Mouse (Mus musculus): ENCODE results near the gene Eva1b. TPM values are rescaled to one million over a fixed set of nuclear protein-coding genes. Genes with fewer than 3 reads are reported as not detected.

Eva1b gene
- polyA plus RNA-seq (2014; fragmentation: Illumina TruSeq; extraction: RNeasy Lipid Tissue Mini Kit (QIAGEN cat#74804); ENCODE audit: low read depth, low replicate concordance): not detected

GRCm38 (mm10) chr4:126147533-126148160 lies at the start of gene Eva1b:
Gene Eva1b (plus strand): TSS chr4:126147744.

GRCm38 (mm10) chr4:126103590-126104068 lies 43.9 kb upstream of the Eva1b start, which contains the start of gene Stk40:
Gene Stk40 (plus strand): TSS chr4:126103957.

GRCm38 (mm10) chr4:126163067-126163659 lies 15.6 kb downstream of the Eva1b start, which contains the start of gene Sh3d21:
Gene Sh3d21 (minus strand): TSS chr4:126163491.

Other genes starting within 250 kb of the Eva1b start
- 0.32 TPM for gene Csf3r, start 123.2 kb upstream of the Eva1b start, polyA plus RNA-seq (2014; fragmentation: Illumina TruSeq; extraction: RNeasy Lipid Tissue Mini Kit (QIAGEN cat#74804); ENCODE audit: low read depth, low replicate concordance)
- gene Mrps15, start 100.8 kb upstream of the Eva1b start, polyA plus RNA-seq (2014; fragmentation: Illumina TruSeq; extraction: RNeasy Lipid Tissue Mini Kit (QIAGEN cat#74804); ENCODE audit: low read depth, low replicate concordance): 68.4 TPM
- gene Oscp1, start 89.2 kb upstream of the Eva1b start, polyA plus RNA-seq (2014; fragmentation: Illumina TruSeq; extraction: RNeasy Lipid Tissue Mini Kit (QIAGEN cat#74804); ENCODE audit: low read depth, low replicate concordance): 1.4 TPM
- gene Lsm10, start 51.1 kb upstream of the Eva1b start, polyA plus RNA-seq (2014; fragmentation: Illumina TruSeq; extraction: RNeasy Lipid Tissue Mini Kit (QIAGEN cat#74804); ENCODE audit: low read depth, low replicate concordance): 0.63 TPM
- 3.5 TPM for gene Stk40, start 43.8 kb upstream of the Eva1b start, polyA plus RNA-seq (2014; fragmentation: Illumina TruSeq; extraction: RNeasy Lipid Tissue Mini Kit (QIAGEN cat#74804); ENCODE audit: low read depth, low replicate concordance)
- gene Sh3d21, start 15.7 kb downstream of the Eva1b start, polyA plus RNA-seq (2014; fragmentation: Illumina TruSeq; extraction: RNeasy Lipid Tissue Mini Kit (QIAGEN cat#74804); ENCODE audit: low read depth, low replicate concordance): 14.5 TPM
- gene Thrap3, start 55.0 kb downstream of the Eva1b start, polyA plus RNA-seq (2014; fragmentation: Illumina TruSeq; extraction: RNeasy Lipid Tissue Mini Kit (QIAGEN cat#74804); ENCODE audit: low read depth, low replicate concordance): 300 TPM
- 2.3 TPM for gene Map7d1, start 108.6 kb downstream of the Eva1b start, polyA plus RNA-seq (2014; fragmentation: Illumina TruSeq; extraction: RNeasy Lipid Tissue Mini Kit (QIAGEN cat#74804); ENCODE audit: low read depth, low replicate concordance)
- 27.4 TPM for gene Trappc3, start 114.6 kb downstream of the Eva1b start, polyA plus RNA-seq (2014; fragmentation: Illumina TruSeq; extraction: RNeasy Lipid Tissue Mini Kit (QIAGEN cat#74804); ENCODE audit: low read depth, low replicate concordance)
- gene Col8a2, start 139.0 kb downstream of the Eva1b start, polyA plus RNA-seq (2014; fragmentation: Illumina TruSeq; extraction: RNeasy Lipid Tissue Mini Kit (QIAGEN cat#74804); ENCODE audit: low read depth, low replicate concordance): 0.85 TPM
- gene Adprhl2, start 174.0 kb downstream of the Eva1b start, polyA plus RNA-seq (2014; fragmentation: Illumina TruSeq; extraction: RNeasy Lipid Tissue Mini Kit (QIAGEN cat#74804); ENCODE audit: low read depth, low replicate concordance): not detected
- not detected for gene Tekt2, start 177.9 kb downstream of the Eva1b start, polyA plus RNA-seq (2014; fragmentation: Illumina TruSeq; extraction: RNeasy Lipid Tissue Mini Kit (QIAGEN cat#74804); ENCODE audit: low read depth, low replicate concordance)

Data from sigmoid colon, adult 10 weeks (tissue).